Mouse (Mus musculus): Measurements from ENCODE around the gene Prickle4. TPM values are rescaled to one million over a fixed set of nuclear protein-coding genes. Genes with fewer than 3 reads are reported as not detected.
A peak's percentile ranks its signal among the peaks of the same experiment; 100 is the strongest.

Gene Prickle4
- polyA plus RNA-seq, 1 experiment, result 0.13 TPM

- H3K4me1 ChIP-seq (ENCODE audit: control insufficient read depth), result peaks cover 51% of the 10 kb centered on the region
- H3K36me3 ChIP-seq (ENCODE audit: control insufficient read depth), result peaks cover 41% of the 10 kb centered on the region
- peak overlapping the region; percentile 83 for H3K4me3 ChIP-seq (replicated peaks)
- no peak for TF ChIP-seq TAL1 (IDR thresholded peaks at IDR 0.05; ENCODE audit: low read length)
- no peak for TF ChIP-seq GATA1 (IDR thresholded peaks at IDR 0.05; ENCODE audit: low read length)
- no peaks in the 10 kb centered on the region for H3K9me3 ChIP-seq (ENCODE audit: control insufficient read depth, low read length)
- peaks cover 14% of the 10 kb centered on the region for H3K27me3 ChIP-seq (ENCODE audit: control insufficient read depth)
Measured at GRCm38 (mm10) chr17:47687409-47688343, 6.9 kb downstream of the Prickle4 start.

GRCm38 (mm10) chr17:47682836-47683235 lies 11.7 kb downstream of the Prickle4 start:
- H3K9me3 ChIP-seq (ENCODE audit: control insufficient read depth, low read length), result no peaks in the 10 kb centered on the region
- peaks cover 31% of the 10 kb centered on the region for H3K4me1 ChIP-seq (ENCODE audit: control insufficient read depth)
- H3K27me3 ChIP-seq (ENCODE audit: control insufficient read depth), result no peaks in the 10 kb centered on the region
- no peak overlapping the region for H3K4me3 ChIP-seq (replicated peaks)
- TF ChIP-seq GATA1 (IDR thresholded peaks at IDR 0.05; ENCODE audit: low read length) (no peak), TAL1 (IDR thresholded peaks at IDR 0.05; ENCODE audit: low read length) (no peak)
- H3K36me3 ChIP-seq (ENCODE audit: control insufficient read depth), result peaks cover 90% of the 10 kb centered on the region

- Histone ChIP-seq H3K27me3 (ENCODE audit: control insufficient read depth) (no peaks in the 10 kb centered on the region), H3K4me3 (replicated peaks) (no peak overlapping the region), H3K4me1 (ENCODE audit: control insufficient read depth) (peaks cover 14% of the 10 kb centered on the region), H3K9me3 (ENCODE audit: control insufficient read depth, low read length) (no peaks in the 10 kb centered on the region), H3K36me3 (ENCODE audit: control insufficient read depth) (peaks cover 100% of the 10 kb centered on the region)
- no peak for TF ChIP-seq TAL1 (IDR thresholded peaks at IDR 0.05; ENCODE audit: low read length)
- no peak for TF ChIP-seq GATA1 (IDR thresholded peaks at IDR 0.05; ENCODE audit: low read length)
Measured at GRCm38 (mm10) chr17:47678702-47679101, 15.8 kb downstream of the Prickle4 start.

- Histone ChIP-seq H3K4me1 (ENCODE audit: control insufficient read depth) (peaks cover 12% of the 10 kb centered on the region), H3K27me3 (ENCODE audit: control insufficient read depth) (no peaks in the 10 kb centered on the region), H3K4me3 (replicated peaks) (no peak overlapping the region), H3K36me3 (ENCODE audit: control insufficient read depth) (peaks cover 100% of the 10 kb centered on the region), H3K9me3 (ENCODE audit: control insufficient read depth, low read length) (no peaks in the 10 kb centered on the region)
- TF ChIP-seq TAL1 (IDR thresholded peaks at IDR 0.05; ENCODE audit: low read length) (no peak), GATA1 (IDR thresholded peaks at IDR 0.05; ENCODE audit: low read length) (no peak)
Measured at GRCm38 (mm10) chr17:47678238-47678637, 16.3 kb downstream of the Prickle4 start.

- no peak overlapping the region for H3K4me3 ChIP-seq (replicated peaks)
- H3K9me3 ChIP-seq (ENCODE audit: control insufficient read depth, low read length), result no peaks in the 10 kb centered on the region
- no peak for TF ChIP-seq TAL1 (IDR thresholded peaks at IDR 0.05; ENCODE audit: low read length)
- H3K4me1 ChIP-seq (ENCODE audit: control insufficient read depth), result peaks cover 10% of the 10 kb centered on the region
- peaks cover 15% of the 10 kb centered on the region for H3K27me3 ChIP-seq (ENCODE audit: control insufficient read depth)
- peaks cover 97% of the 10 kb centered on the region for H3K36me3 ChIP-seq (ENCODE audit: control insufficient read depth)
Measured at GRCm38 (mm10) chr17:47676581-47676980, 18.0 kb downstream of the Prickle4 start.

- no peak for TF ChIP-seq TAL1 (IDR thresholded peaks at IDR 0.05; ENCODE audit: low read length)
- TF ChIP-seq GATA1 (IDR thresholded peaks at IDR 0.05; ENCODE audit: low read length), result no peak
- Histone ChIP-seq H3K4me3 (replicated peaks) (peak overlapping the region; percentile 27), H3K27me3 (ENCODE audit: control insufficient read depth) (peaks cover 24% of the 10 kb centered on the region), H3K4me1 (ENCODE audit: control insufficient read depth) (peaks cover 10% of the 10 kb centered on the region), H3K36me3 (ENCODE audit: control insufficient read depth) (peaks cover 60% of the 10 kb centered on the region), H3K9me3 (ENCODE audit: control insufficient read depth, low read length) (no peaks in the 10 kb centered on the region)
Measured at GRCm38 (mm10) chr17:47672311-47673111, 22.0 kb downstream of the Prickle4 start.

- peak overlapping the region; percentile 27 for H3K4me3 ChIP-seq (replicated peaks)
- H3K36me3 ChIP-seq (ENCODE audit: control insufficient read depth), result peaks cover 60% of the 10 kb centered on the region
- TF ChIP-seq GATA1 (IDR thresholded peaks at IDR 0.05; ENCODE audit: low read length) (no peak), TAL1 (IDR thresholded peaks at IDR 0.05; ENCODE audit: low read length) (no peak)
Measured at GRCm38 (mm10) chr17:47671988-47672310, 22.6 kb downstream of the Prickle4 start.

GRCm38 (mm10) chr17:47669166-47669565 lies 25.4 kb downstream of the Prickle4 start:
- Histone ChIP-seq H3K27me3 (ENCODE audit: control insufficient read depth) (peaks cover 24% of the 10 kb centered on the region), H3K9me3 (ENCODE audit: control insufficient read depth, low read length) (no peaks in the 10 kb centered on the region), H3K4me3 (replicated peaks) (no peak overlapping the region), H3K36me3 (ENCODE audit: control insufficient read depth) (peaks cover 56% of the 10 kb centered on the region), H3K4me1 (ENCODE audit: control insufficient read depth) (peaks cover 13% of the 10 kb centered on the region)
- TF ChIP-seq GATA1 (IDR thresholded peaks at IDR 0.05; ENCODE audit: low read length) (no peak), TAL1 (IDR thresholded peaks at IDR 0.05; ENCODE audit: low read length) (no peak)

More at GRCm38 (mm10) chr17:47671988-47672310, 22.6 kb downstream of the Prickle4 start:
- Histone ChIP-seq H3K4me1 (ENCODE audit: control insufficient read depth) (peaks cover 10% of the 10 kb centered on the region), H3K9me3 (ENCODE audit: control insufficient read depth, low read length) (no peaks in the 10 kb centered on the region), H3K27me3 (ENCODE audit: control insufficient read depth) (peaks cover 24% of the 10 kb centered on the region)

GRCm38 (mm10) chr17:47664474-47664873 lies 30.1 kb downstream of the Prickle4 start:
- H3K9me3 ChIP-seq (ENCODE audit: control insufficient read depth, low read length), result no peaks in the 10 kb centered on the region
- H3K27me3 ChIP-seq (ENCODE audit: control insufficient read depth), result no peaks in the 10 kb centered on the region
- H3K4me3 ChIP-seq (replicated peaks), result no peak overlapping the region
- no peak for TF ChIP-seq GATA1 (IDR thresholded peaks at IDR 0.05; ENCODE audit: low read length)
- TF ChIP-seq TAL1 (IDR thresholded peaks at IDR 0.05; ENCODE audit: low read length), result no peak
- H3K36me3 ChIP-seq (ENCODE audit: control insufficient read depth), result peaks cover 61% of the 10 kb centered on the region
- H3K4me1 ChIP-seq (ENCODE audit: control insufficient read depth), result peaks cover 4% of the 10 kb centered on the region; the same call in 1 of the 2 replicates

All from erythroblast, embryonic 14.5 days (primary cell).